Mouse (Mus musculus) limb, embryonic 14.5 days (tissue): ENCODE results near the gene Ptgir. TPM values are rescaled to one million over a fixed set of nuclear protein-coding genes. Genes with fewer than 3 reads are reported as not detected.

Experiments
- ATAC-seq: fragments of 200-750 bp; cut with Nextera tagmentation; 2 replicates; pipeline ENCODE4 v1.8.0; 2017; ENCODE audit warnings: low read depth, moderate number of reproducible peaks, moderate TSS enrichment; ENCODE audit not compliant: low FRiP score
- DNase-seq: peaks from one replicate; pipeline ENCODE4 v3.0.0-alpha.2; 2015; ENCODE audit warnings: low spot score
- H3K27ac ChIP-seq: fragments of 300-500 bp; sonication (generic); replicated peaks from 2 replicates; pipeline ENCODE4 v1.5.1; 2014; ENCODE audit warnings: low read depth, mild to moderate bottlenecking, low read length, moderate library complexity, mixed read lengths
- H3K27me3 ChIP-seq: fragments of 300-500 bp; sonication (generic); 2 replicates; pipeline ENCODE4 v1.6.1; 2014; ENCODE audit warnings: low read length, mixed read lengths; ENCODE audit not compliant: control insufficient read depth, insufficient read depth
- H3K36me3 ChIP-seq: fragments of 300-500 bp; sonication (generic); 2 replicates; pipeline ENCODE4 v1.6.1; 2014; ENCODE audit warnings: mild to moderate bottlenecking, low read length, moderate library complexity, mixed read lengths; ENCODE audit not compliant: control insufficient read depth, insufficient read depth
- H3K4me1 ChIP-seq: fragments of 300-500 bp; sonication (generic); 2 replicates; pipeline ENCODE4 v1.6.1; 2014; ENCODE audit warnings: antibody characterized with exemption, low read length, mixed read lengths; ENCODE audit not compliant: control insufficient read depth, insufficient read depth
- H3K4me2 ChIP-seq: fragments of 300-500 bp; sonication (generic); replicated peaks from 2 replicates; pipeline ENCODE4 v1.6.1; 2014; ENCODE audit warnings: low read depth, mild to moderate bottlenecking, low read length, moderate library complexity; ENCODE audit not compliant: severe bottlenecking
- H3K4me3 ChIP-seq: fragments of 300-500 bp; sonication (generic); replicated peaks from 2 replicates; pipeline ENCODE4 v1.5.1; 2014; ENCODE audit warnings: low read length
- H3K9ac ChIP-seq: fragments of 300-500 bp; sonication (generic); 2 replicates; pipeline ENCODE4 v1.6.1; 2014; ENCODE audit warnings: mild to moderate bottlenecking, low read depth, low read length, moderate library complexity; ENCODE audit not compliant: severe bottlenecking
- H3K9me3 ChIP-seq: fragments of 300-500 bp; sonication (generic); 2 replicates; pipeline ENCODE4 v1.6.1; 2016; ENCODE audit warnings: low read length; ENCODE audit not compliant: control insufficient read depth
- POLR2A ChIP-seq: fragments of 200-500 bp; IDR thresholded peaks from 2 replicates; pipeline ENCODE4 v1.8.0; 2012; ENCODE audit warnings: inconsistent platforms, mild to moderate bottlenecking, moderate library complexity, borderline replicate concordance; ENCODE audit not compliant: insufficient read depth, insufficient read length; ENCODE audit errors: extremely low read depth
- WGBS: fragments of 180-500 bp; shearing (Covaris S2); extraction: QIAGEN DNeasy Blood & Tissue Kit; methylation state at CpG from one replicate; pipeline ENCODE4 v1.1.7; 2014; 5-methylcytosine and 5-hydroxymethylcytosine counted together
- polyA plus RNA-seq, 2 experiments: library from polyadenylated mRNA; depleted of rRNA in 1 of 2; stranded (reverse) in 1 of 2; unstranded in 1 of 2; fragments of >200 nt; fragmentation: Nextera tagmentation in 1 of 2; extraction: Ambion mirVana in 1 of 2; gene quantifications; 2 replicates each; pipeline versions ENCODE4 v1.2.1 to v1.2.3; 2012 to 2014

The Ptgir gene
- polyA plus RNA-seq, 2 experiments, result 2.3 to 3.6 TPM

DNA sequence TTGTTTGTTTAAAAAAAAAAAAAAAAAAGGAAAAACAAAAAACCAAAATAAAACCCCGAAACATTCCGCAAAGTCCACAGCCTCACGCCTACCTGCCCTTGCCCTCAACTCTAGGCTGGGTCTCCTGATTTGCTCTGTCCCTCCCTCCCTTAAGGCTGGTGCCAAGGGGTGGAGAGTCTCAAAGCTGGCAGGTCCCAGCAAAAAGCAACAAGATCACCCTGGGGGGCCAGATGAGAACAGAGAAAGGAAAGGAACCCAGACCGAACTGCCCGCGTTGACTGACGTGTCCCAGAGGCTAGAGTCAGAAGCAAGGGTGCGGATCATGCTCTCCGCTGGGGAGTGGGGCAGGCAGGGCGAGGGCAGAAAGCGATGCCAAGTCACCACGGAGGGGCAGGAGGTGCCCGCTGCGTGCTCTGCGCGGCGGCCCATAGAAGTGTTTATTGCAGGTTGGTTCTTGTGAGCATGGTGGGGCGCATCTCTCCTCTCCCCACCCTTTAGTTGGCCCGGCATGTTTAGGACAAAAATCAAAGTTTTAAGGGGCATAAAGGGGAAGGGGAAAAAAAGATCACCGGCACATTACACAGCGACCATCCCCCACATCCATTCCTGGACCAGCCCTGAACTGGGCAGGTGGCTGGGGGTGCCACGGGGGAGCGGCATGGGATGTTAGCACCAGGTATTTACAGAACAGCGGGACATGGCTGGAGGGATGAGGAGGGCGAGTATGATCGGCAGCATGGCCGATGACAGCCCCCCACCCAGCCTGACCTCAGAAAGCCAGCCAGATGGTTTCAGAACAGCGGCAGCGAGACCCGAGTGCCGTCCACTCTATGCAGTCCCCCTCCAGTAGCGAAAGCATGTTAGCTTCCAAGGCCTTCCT lies 9.4 kb downstream of the Ptgir start:
- no peak overlapping the region for H3K4me3 ChIP-seq
- DNase-seq, result no peak
- H3K4me1 ChIP-seq, result peaks cover 16% of the 10 kb centered on the region
- H3K9me3 ChIP-seq, result no peaks in the 10 kb centered on the region
- no peaks in the 10 kb centered on the region for H3K27me3 ChIP-seq
- peaks cover 63% of the 10 kb centered on the region for H3K36me3 ChIP-seq
- no peak overlapping the region for H3K9ac ChIP-seq
- no peak overlapping the region for H3K27ac ChIP-seq
- no peak overlapping the region for H3K4me2 ChIP-seq
- TF ChIP-seq POLR2A, result no peak
- WGBS, result 91% methylated on average over 32 of the region's 32 CpGs
- no peak for ATAC-seq

DNA sequence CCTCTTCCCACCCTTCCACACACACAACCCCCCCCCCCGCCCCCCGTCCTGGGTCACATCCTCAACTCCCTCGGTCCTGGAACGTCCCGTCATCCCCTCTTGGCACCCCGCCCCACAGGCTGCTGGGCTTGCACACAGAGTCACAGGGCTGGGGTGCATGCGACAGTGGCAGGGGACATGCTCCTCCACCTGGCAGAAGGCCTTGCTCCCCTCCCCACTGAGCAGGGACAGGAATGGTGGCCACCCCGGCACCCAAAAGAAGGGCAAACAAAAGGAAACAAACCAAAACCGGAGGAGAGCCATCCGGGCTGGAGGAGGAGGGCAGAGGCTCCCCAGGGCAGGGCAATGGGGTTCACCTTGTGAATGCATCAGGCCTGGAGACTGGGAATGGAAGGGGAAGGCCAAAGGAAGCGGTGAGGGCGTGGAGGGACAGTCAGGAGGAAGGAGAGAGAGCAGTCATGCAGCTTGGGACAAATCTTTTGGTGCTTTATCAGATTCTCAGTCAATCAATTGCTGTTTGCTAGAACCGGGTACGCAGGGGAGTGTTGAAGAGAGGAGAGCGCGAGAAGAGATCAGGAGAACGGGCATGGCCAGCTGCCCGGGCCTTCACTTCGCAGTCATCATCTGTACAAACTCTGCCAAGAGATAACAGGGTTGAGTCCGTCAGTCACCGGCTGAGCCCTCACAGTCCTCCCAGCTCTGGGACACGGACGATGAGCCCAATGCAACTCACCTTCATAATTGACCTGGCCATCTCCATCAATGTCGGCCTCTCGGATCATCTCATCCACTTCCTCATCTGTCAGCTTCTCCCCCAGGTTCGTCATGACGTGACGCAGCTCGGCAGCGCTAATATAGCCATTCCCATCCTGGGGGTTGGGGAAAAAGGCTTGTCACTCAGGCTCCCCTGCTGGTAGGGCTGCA lies 10.3 kb downstream of the Ptgir start:
- Histone ChIP-seq H3K36me3 (peaks cover 63% of the 10 kb centered on the region), H3K4me1 (peaks cover 25% of the 10 kb centered on the region)
- 87% methylated on average over 30 of the region's 30 CpGs for WGBS

DNA sequence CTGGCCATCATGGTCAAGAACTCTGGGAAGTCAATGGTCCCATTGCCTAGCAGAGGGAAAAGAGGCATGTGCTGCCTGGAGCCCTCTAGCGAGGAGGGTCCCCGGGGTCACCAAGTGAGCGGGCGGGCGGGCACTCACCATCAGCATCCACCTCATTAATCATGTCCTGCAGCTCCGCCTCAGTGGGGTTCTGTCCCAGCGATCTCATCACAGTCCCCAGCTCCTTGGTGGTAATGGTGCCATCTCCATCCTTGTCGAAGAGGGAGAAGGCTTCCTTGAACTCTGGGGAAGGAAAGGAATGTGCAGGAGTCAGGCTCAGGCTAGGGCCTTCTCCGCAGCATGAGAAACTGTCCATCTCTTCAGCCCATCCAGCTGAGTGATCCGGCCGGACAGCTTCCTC lies 11.2 kb downstream of the Ptgir start:
- Histone ChIP-seq H3K27me3 (no peaks in the 10 kb centered on the region), H3K9me3 (no peaks in the 10 kb centered on the region), H3K27ac (no peak overlapping the region), H3K4me2 (no peak overlapping the region), H3K36me3 (peaks cover 63% of the 10 kb centered on the region), H3K4me1 (peaks cover 29% of the 10 kb centered on the region), H3K4me3 (no peak overlapping the region), H3K9ac (no peak overlapping the region)
- 74% methylated on average over 11 of the region's 11 CpGs for WGBS
- no peak for DNase-seq
- ATAC-seq, result no peak
- no peak for TF ChIP-seq POLR2A

More for the DNA sequence above, 10.3 kb downstream of the Ptgir start:
- no peak overlapping the region for H3K27ac ChIP-seq
- H3K27me3 ChIP-seq, result no peaks in the 10 kb centered on the region
- H3K9ac ChIP-seq, result no peak overlapping the region
- H3K9me3 ChIP-seq, result no peaks in the 10 kb centered on the region
- H3K4me3 ChIP-seq, result no peak overlapping the region
- H3K4me2 ChIP-seq, result no peak overlapping the region
- TF ChIP-seq POLR2A, result no peak
- DNase-seq, result no peak
- no peak for ATAC-seq

DNA sequence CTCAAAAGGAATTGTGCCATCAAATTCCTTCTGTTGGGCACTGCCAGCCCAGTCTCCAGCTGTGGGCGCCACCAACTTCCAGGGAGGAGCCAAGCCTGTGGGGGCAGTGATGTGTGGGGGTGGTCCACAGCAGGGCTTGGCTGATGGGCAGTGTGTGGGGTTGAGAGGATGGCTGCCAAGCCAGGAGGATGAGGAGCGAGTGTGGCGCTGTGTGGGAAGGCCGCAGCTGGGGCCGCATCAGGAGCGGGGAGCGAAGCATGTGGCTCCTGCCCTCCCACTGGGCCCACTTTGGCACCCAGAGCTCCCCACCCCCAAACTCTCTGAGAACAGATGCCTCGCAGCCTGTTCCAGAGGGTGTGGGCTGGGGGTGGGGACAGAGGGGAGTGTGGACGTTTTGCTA lies 11.7 kb downstream of the Ptgir start:
- no peak for DNase-seq
- Histone ChIP-seq H3K4me3 (no peak overlapping the region), H3K9me3 (no peaks in the 10 kb centered on the region), H3K4me2 (no peak overlapping the region), H3K9ac (no peak overlapping the region), H3K36me3 (peaks cover 63% of the 10 kb centered on the region), H3K27ac (no peak overlapping the region), H3K4me1 (peaks cover 32% of the 10 kb centered on the region), H3K27me3 (no peaks in the 10 kb centered on the region)
- 75% methylated on average over 9 of the region's 9 CpGs for WGBS
- no peak for ATAC-seq
- no peak for TF ChIP-seq POLR2A

DNA sequence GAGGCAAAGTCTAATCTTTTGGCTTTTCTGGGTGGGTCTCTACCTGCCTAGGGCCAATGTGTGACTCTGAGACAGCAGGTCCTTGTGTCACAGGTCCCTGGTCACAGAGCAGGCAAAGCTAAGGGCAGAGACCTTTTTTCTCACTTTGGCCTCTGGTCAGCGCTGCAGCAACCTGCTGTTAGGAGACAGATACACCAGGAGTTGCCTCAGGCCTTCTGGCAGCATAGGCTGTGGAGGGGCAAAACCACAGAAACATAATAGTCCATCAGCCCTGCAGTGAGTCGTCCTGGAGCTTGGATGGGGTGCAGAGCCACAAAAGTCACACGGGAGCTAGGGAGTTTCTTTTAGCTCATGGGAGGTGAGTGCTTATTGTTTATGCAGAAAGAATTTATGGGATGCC lies 12.4 kb downstream of the Ptgir start:
- H3K4me2 ChIP-seq, result no peak overlapping the region
- peaks cover 32% of the 10 kb centered on the region for H3K4me1 ChIP-seq
- ATAC-seq, result no peak
- DNase-seq, result no peak
- no peak overlapping the region for H3K4me3 ChIP-seq
- peaks cover 63% of the 10 kb centered on the region for H3K36me3 ChIP-seq
- TF ChIP-seq POLR2A, result no peak
- H3K27me3 ChIP-seq, result no peaks in the 10 kb centered on the region
- no peak overlapping the region for H3K27ac ChIP-seq
- H3K9ac ChIP-seq, result no peak overlapping the region
- H3K9me3 ChIP-seq, result no peaks in the 10 kb centered on the region
- 72% methylated on average over 3 of the region's 3 CpGs for WGBS
